Mouse (Mus musculus) adrenal gland, adult 8-10 months (tissue): ENCODE results near the gene Olfml2b. TPM values are rescaled to one million over a fixed set of nuclear protein-coding genes. Genes with fewer than 3 reads are reported as not detected.

Experiments
- total RNA-seq, 4 experiments: library from RNA; stranded (reverse); gene quantifications; 2 replicates each; pipeline ENCODE4 v1.2.4; 2022

The Olfml2b gene
- total RNA-seq, 4 experiments from 2014 or later: 3.3 to 5.9 (median 4.6) TPM

Other genes with a start within 250 kb of the Olfml2b start
- gene Nos1ap, start 54.7 kb upstream of the Olfml2b start, total RNA-seq: 10 to 100 TPM; 19.9 to 46.9 (median 29.7) TPM
- 10 to 100 TPM; 39.7 to 46.8 (median 43.5) TPM for gene Atf6, start 223.2 kb downstream of the Olfml2b start, total RNA-seq
- 1 to 10 TPM; 1.0 to 2.7 (median 1.8) TPM for gene Gm26620, start 240.5 kb downstream of the Olfml2b start, total RNA-seq
- gene Dusp12, start 241.0 kb downstream of the Olfml2b start, total RNA-seq: 10 to 100 TPM; 20.7 to 34.0 (median 24.7) TPM